Mouse (Mus musculus) liver, adult 2 months (tissue): ENCODE results near the gene Ttc27. TPM values are rescaled to one million over a fixed set of nuclear protein-coding genes. Genes with fewer than 3 reads are reported as not detected.

Source experiments
- DNase-seq: peaks from one replicate; pipeline ENCODE4 v3.0.0-alpha.2; 2011; ENCODE audit warnings: low read depth, low spot score; ENCODE audit errors: extremely low read depth
- H3K27ac ChIP-seq: fragments of 200-500 bp; replicated peaks from 2 replicates; pipeline ENCODE4 v1.5.1; 2012; ENCODE audit warnings: low read depth, mild to moderate bottlenecking, control low read depth, inconsistent platforms, low read length; ENCODE audit not compliant: insufficient read depth
- H3K27me3 ChIP-seq: fragments of 200-500 bp; 2 replicates; pipeline ENCODE4 v1.6.1; 2012; ENCODE audit warnings: mild to moderate bottlenecking, moderate library complexity, low read length, inconsistent platforms; ENCODE audit not compliant: control insufficient read depth, insufficient read depth
- H3K36me3 ChIP-seq: fragments of 200-500 bp; 2 replicates; pipeline ENCODE4 v1.6.1; 2012; ENCODE audit warnings: low read length, inconsistent platforms; ENCODE audit not compliant: control insufficient read depth, insufficient read depth
- H3K4me1 ChIP-seq: fragments of 200-500 bp; 2 replicates; pipeline ENCODE4 v1.6.1; 2011; ENCODE audit warnings: low read length; ENCODE audit not compliant: control insufficient read depth, insufficient read depth
- H3K4me3 ChIP-seq: fragments of 200-500 bp; 2 replicates; pipeline ENCODE4 v1.5.1; 2011; ENCODE audit warnings: low read depth, mild to moderate bottlenecking, control low read depth, low read length, moderate library complexity; ENCODE audit not compliant: insufficient read depth
- H3K79me2 ChIP-seq: fragments of 200-500 bp; 2 replicates; pipeline ENCODE4 v1.6.1; 2012; ENCODE audit warnings: inconsistent platforms, mild to moderate bottlenecking, low read length, moderate library complexity; ENCODE audit not compliant: control insufficient read depth, insufficient read depth
- H3K9ac ChIP-seq: fragments of 200-500 bp; 2 replicates; pipeline ENCODE4 v1.6.1; 2012; ENCODE audit warnings: low read depth, mild to moderate bottlenecking, control low read depth, inconsistent platforms, low read length
- CTCF ChIP-seq: fragments of 200-500 bp; IDR thresholded peaks from 2 replicates; pipeline ENCODE4 v1.5.1; 2011; ENCODE audit warnings: low read depth, low read length, control low read depth
- POLR2A ChIP-seq: fragments of 200-500 bp; IDR thresholded peaks from 2 replicates; pipeline ENCODE4 v1.6.1; 2011; ENCODE audit warnings: low read length, control low read depth; ENCODE audit not compliant: insufficient read depth; ENCODE audit errors: extremely low read depth
- WGBS: fragments of 180-500 bp; shearing (Covaris S2); methylation state at CpG from one replicate; pipeline ENCODE4 v1.1.7; 2018; 5-methylcytosine and 5-hydroxymethylcytosine counted together
- polyA plus RNA-seq: library from polyadenylated mRNA; depleted of rRNA; stranded (reverse); fragments of >200 nt; gene quantifications from 2 replicates; pipeline ENCODE4 v1.2.3, GENCODE M21; 2012
- total RNA-seq: library from RNA; depleted of rRNA; stranded (reverse); fragments of >200 nt; gene quantifications from 2 replicates; pipeline ENCODE4 v1.2.3, GENCODE M21; 2014

Ttc27 gene
- total and polyA plus RNA-seq, 2 experiments, result 2.8 to 12.4 TPM

DNA sequence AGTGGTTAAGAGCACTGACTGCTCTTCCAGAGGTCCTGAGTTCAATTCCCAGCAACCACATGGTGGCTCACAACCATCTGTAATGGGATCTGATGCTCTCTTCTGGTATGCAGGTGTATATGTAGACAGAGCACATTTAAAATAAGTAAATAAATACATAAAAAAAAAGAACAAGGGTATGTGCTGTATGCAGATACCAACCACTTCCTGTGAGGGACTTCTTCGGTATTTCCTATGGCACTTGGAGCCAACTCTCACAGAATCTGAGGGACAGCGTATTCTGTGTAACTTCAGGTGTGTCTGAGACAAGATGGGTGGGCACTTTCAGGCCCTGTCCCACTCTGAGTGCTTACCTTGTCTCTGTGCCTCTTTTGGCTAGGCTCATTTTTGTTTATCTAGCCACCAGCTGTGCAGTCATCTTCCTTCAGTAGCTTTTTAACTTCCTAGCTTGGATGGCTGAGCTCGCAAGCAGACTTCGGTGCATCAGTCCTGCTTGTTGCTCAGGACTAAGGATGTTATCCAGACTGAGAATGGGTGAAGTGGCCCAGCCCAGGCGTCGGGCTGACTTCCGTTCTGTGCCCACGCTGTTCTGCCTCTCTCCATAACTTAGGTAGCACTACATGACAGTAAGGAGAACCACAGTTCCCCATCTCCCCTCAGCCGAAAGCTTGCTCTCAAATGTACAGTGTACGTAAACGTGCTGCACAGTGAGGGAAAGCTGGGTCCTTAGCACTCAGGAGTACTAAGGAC lies 37.0 kb downstream of the Ttc27 start:
- no peak overlapping the region for H3K27ac ChIP-seq
- WGBS, result 95% methylated on average over 11 of the region's 11 CpGs
- H3K4me3 ChIP-seq, result no peak overlapping the region
- no peak overlapping the region for H3K9ac ChIP-seq
- no peak for DNase-seq
- TF ChIP-seq POLR2A, result no peak
- no peak for TF ChIP-seq CTCF
- peaks cover 11% of the 10 kb centered on the region; the same call in 1 of the 2 replicates for H3K36me3 ChIP-seq
- H3K4me1 ChIP-seq, result no peaks in the 10 kb centered on the region
- no peaks in the 10 kb centered on the region for H3K79me2 ChIP-seq
- no peaks in the 10 kb centered on the region for H3K27me3 ChIP-seq

DNA sequence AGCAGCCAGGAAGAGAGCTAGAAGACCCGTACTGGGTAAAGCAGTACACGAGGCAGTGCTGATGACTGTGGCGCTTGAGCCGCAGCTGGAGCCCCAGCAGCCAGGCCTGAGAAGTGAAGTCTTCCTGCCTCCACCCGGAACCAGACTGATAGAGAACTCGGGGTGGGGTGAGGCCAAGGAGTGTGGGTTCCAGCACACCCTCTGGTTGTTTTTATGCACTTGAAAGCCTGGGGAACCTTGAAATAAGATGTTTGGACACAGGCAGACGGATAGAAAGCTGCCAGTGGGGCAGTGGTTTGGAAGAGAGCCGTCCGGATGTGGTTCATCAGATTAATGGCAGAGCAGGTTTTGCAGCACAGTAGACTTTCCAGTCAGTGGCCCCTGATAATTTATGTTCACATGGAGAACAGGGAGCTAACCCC lies 51.9 kb downstream of the Ttc27 start:
- 90% methylated on average over 9 of the region's 9 CpGs for WGBS
- Histone ChIP-seq H3K9ac (no peak overlapping the region), H3K4me3 (no peak overlapping the region), H3K36me3 (0 out of 2 replicates have a peak, but pooled peaks cover 3% of the 10 kb centered on the region), H3K27ac (no peak overlapping the region), H3K27me3 (no peaks in the 10 kb centered on the region), H3K4me1 (no peaks in the 10 kb centered on the region), H3K79me2 (no peaks in the 10 kb centered on the region)
- no peak for TF ChIP-seq POLR2A
- TF ChIP-seq CTCF, result no peak
- DNase-seq, result no peak

DNA sequence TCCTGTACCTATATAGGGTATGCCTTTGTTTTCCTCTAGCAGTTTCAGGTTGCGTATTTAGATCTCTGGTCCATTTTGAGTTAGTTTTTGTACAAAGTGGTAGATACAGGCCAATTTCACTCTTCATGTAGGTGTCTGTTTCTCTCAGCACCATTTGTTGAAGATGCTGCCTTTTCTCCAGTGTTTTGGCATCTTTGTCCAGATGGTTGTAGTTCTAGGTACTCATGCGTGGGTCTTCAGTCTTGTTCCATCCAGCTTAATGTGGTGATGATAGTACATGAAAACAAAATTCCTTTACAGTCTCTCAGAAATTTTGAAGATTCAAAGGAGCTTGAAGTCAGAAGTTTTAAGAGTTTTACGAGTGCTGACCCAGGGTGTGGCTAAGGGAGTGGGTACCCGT lies 54.8 kb downstream of the Ttc27 start:
- no peak for DNase-seq
- H3K36me3 ChIP-seq, result peaks cover 2% of the 10 kb centered on the region; the same call in 1 of the 2 replicates
- WGBS, result 96% methylated on average over 4 of the region's 4 CpGs
- H3K27me3 ChIP-seq, result no peaks in the 10 kb centered on the region
- TF ChIP-seq CTCF, result no peak
- TF ChIP-seq POLR2A, result no peak
- H3K9ac ChIP-seq, result no peak overlapping the region
- H3K4me1 ChIP-seq, result no peaks in the 10 kb centered on the region
- no peaks in the 10 kb centered on the region for H3K79me2 ChIP-seq
- H3K27ac ChIP-seq, result no peak overlapping the region
- no peak overlapping the region for H3K4me3 ChIP-seq

DNA sequence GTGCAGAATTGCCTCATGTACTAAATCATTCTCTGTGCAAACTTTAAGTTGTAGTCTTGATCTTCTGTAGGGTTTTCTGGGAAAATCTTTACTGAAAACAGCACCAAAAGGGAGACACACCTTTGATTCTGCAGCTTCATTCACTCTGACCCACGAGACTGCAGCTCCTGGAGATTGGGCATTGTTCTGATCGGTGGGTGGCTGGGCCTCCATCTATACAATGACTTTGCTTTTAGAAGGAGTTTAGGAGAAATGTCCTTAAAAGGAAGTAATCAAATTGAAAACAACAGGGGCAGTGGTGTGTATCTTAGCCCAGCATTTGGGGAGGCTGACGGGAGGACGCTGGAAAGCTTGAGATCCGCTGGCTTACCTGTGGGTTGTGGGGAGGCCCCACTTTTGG lies 56.0 kb downstream of the Ttc27 start:
- H3K4me1 ChIP-seq, result no peaks in the 10 kb centered on the region
- no peaks in the 10 kb centered on the region for H3K79me2 ChIP-seq
- no peak for DNase-seq
- no peak overlapping the region for H3K27ac ChIP-seq
- H3K27me3 ChIP-seq, result no peaks in the 10 kb centered on the region
- H3K4me3 ChIP-seq, result no peak overlapping the region
- peaks cover 2% of the 10 kb centered on the region; the same call in 1 of the 2 replicates for H3K36me3 ChIP-seq
- no peak overlapping the region for H3K9ac ChIP-seq
- 88% methylated on average over 5 of the region's 5 CpGs for WGBS
- TF ChIP-seq CTCF (no peak), POLR2A (no peak)

DNA sequence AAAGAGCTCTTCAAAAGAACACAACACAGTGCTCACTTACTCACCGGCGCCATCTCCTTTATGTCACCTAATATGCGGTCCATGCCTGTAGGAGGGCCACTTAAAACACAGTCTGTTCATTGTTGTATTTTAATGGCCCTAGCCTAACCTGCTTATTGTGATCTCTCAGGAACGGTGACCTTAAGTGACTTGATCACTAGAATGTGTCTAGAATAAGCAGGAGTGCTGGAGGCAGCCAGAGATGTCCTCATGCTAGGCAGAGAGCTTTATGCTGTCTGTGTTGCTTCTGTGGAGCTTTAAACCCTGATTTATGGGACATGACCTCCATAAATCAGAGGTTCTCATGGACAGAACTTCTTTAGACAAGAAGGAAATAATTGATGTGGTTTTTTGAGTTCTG lies 62.6 kb downstream of the Ttc27 start:
- WGBS, result 96% methylated on average over 4 of the region's 4 CpGs
- H3K79me2 ChIP-seq, result no peaks in the 10 kb centered on the region
- H3K36me3 ChIP-seq, result peaks cover 2% of the 10 kb centered on the region

DNA sequence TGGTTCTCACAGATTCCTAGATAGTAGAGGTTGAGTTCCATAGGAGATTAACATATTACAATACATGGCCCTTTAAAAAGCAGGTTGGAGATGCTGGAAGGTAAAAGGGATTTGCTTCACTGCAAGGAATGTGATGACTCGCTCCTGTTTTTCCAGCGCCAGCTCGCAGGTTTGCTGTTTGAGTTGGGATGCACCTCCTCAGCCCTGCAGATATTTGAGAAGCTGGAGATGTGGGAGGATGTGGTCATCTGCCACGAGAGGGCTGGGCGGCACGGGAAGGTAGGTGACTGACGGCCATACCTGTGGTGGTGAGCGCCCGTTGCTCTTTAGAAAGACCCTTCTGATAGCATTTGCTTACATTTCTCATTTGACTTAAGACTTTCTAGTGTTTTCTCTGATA lies 63.1 kb downstream of the Ttc27 start:
- WGBS, result 90% methylated on average over 9 of the region's 9 CpGs

More for the DNA sequence above, 62.6 kb downstream of the Ttc27 start:
- no peak for DNase-seq
- no peak for TF ChIP-seq CTCF
- TF ChIP-seq POLR2A, result no peak
- Histone ChIP-seq H3K27me3 (no peaks in the 10 kb centered on the region), H3K4me3 (no peak overlapping the region), H3K9ac (no peak overlapping the region), H3K27ac (no peak overlapping the region), H3K4me1 (no peaks in the 10 kb centered on the region)

More for the DNA sequence above, 63.1 kb downstream of the Ttc27 start:
- DNase-seq, result no peak
- TF ChIP-seq POLR2A, result no peak
- no peak for TF ChIP-seq CTCF
- Histone ChIP-seq H3K4me1 (no peaks in the 10 kb centered on the region), H3K27ac (no peak overlapping the region), H3K4me3 (no peak overlapping the region), H3K79me2 (no peaks in the 10 kb centered on the region), H3K36me3 (peaks cover 2% of the 10 kb centered on the region), H3K27me3 (no peaks in the 10 kb centered on the region), H3K9ac (no peak overlapping the region)
